Mouse (Mus musculus): ENCODE measurements around the gene Ly6f.
"Not testable (repeated sequence)": the region's sequence is repeated elsewhere in the genome, so short reads cannot be mapped to it uniquely, and the experiment has no call there.

The Ly6f gene

GRCm38 (mm10) chr15:75286512-75286911 lies 18.3 kb downstream of the Ly6f start:
- H3K27me3 ChIP-seq (ENCODE audit: control insufficient read depth, insufficient read depth, low read length, poor library complexity, severe bottlenecking); DNase-seq (ENCODE audit: low read depth, low spot score); H3K36me3 ChIP-seq (ENCODE audit: control insufficient read depth, insufficient read depth, low read length, poor library complexity, severe bottlenecking): not testable (repeated sequence)

DNA sequence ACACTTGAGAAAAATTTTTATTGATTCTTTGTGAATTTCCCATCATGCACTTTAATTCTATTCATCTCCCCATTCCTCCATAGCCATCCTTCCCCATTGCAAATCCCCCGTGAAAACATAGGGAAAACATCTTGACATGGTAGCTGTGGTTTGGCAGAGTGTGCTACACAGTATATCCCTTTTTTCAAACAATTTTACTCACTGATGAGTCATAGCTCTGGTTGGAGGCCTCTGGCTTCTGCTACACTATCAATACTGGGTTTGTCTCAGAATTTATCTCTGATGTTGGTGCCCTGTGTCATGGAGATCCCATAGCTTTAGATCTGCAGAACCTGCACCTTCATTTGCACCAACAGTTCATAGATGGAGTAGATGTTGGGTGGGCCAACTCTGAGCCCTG lies 24.2 kb downstream of the Ly6f start:
- 0 out of 2 replicates have a peak, but pooled peaks cover 2% of the 10 kb centered on the region for H3K27me3 ChIP-seq (ENCODE audit: control insufficient read depth, insufficient read depth, low read length, poor library complexity, severe bottlenecking)
- no peaks in the 10 kb centered on the region for H3K36me3 ChIP-seq (ENCODE audit: control insufficient read depth, insufficient read depth, low read length, poor library complexity, severe bottlenecking)
- DNase-seq (ENCODE audit: low read depth, low spot score), result no peak

DNA sequence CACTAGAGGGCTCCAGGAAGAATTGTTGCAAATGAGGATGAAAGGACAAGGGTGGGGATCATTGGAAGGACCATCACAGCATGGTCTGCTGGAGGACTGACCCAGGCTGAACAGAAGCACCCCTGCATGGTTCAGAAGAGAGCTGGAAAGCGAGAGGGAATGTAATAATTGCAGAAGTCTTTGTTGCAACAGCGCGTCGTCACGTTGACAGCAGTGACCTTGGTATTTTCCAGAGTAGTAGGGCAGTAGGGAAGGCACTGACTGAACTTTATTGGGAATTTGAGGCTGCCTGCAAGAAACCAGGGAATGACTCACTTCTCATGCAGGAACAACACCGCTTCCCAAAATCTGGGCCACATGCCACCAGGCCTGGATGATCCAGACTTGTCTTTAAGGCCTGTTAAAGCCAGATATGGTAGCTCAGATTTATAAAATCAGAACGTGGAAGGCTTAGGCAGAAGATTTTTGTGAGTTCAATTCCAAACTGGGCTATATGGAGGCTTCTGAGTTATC lies 25.7 kb downstream of the Ly6f start:
- no peaks in the 10 kb centered on the region for H3K36me3 ChIP-seq (ENCODE audit: control insufficient read depth, insufficient read depth, low read length, poor library complexity, severe bottlenecking)

GRCm38 (mm10) chr15:75306101-75306500 lies 37.9 kb downstream of the Ly6f start:
- no peak for DNase-seq (ENCODE audit: low read depth, low spot score)
- Histone ChIP-seq H3K36me3 (ENCODE audit: control insufficient read depth, insufficient read depth, low read length, poor library complexity, severe bottlenecking) (no peaks in the 10 kb centered on the region), H3K27me3 (ENCODE audit: control insufficient read depth, insufficient read depth, low read length, poor library complexity, severe bottlenecking) (no peaks in the 10 kb centered on the region)

More for the DNA sequence above, 25.7 kb downstream of the Ly6f start:
- DNase-seq (ENCODE audit: low read depth, low spot score), result no peak
- 0 out of 2 replicates have a peak, but pooled peaks cover 2% of the 10 kb centered on the region for H3K27me3 ChIP-seq (ENCODE audit: control insufficient read depth, insufficient read depth, low read length, poor library complexity, severe bottlenecking)

DNA sequence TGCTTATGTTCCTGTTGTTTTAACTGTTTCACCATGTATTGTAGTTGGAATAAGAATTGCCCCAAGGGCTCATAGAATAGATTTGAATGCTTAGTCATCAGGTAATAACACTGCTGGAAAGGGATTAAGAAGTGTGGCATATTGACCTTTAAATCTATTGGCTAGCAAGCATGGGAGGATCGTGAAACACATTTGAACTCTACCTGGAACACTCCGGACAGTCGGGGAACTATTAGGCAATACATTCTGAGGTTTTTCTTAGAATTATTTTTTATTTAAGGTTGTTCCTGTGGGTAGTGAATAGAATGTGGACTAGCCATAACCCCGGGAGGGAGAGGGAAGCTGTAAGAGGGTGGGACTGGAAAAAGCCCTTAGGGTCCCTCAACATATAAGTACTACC lies 41.0 kb downstream of the Ly6f start:
- no peak for DNase-seq (ENCODE audit: low read depth, low spot score)
- Histone ChIP-seq H3K27me3 (ENCODE audit: control insufficient read depth, insufficient read depth, low read length, poor library complexity, severe bottlenecking) (no peaks in the 10 kb centered on the region), H3K36me3 (ENCODE audit: control insufficient read depth, insufficient read depth, low read length, poor library complexity, severe bottlenecking) (no peaks in the 10 kb centered on the region)

GRCm38 (mm10) chr15:75309946-75310345 lies 41.7 kb downstream of the Ly6f start:
- DNase-seq (ENCODE audit: low read depth, low spot score), result no peak
- H3K27me3 ChIP-seq (ENCODE audit: control insufficient read depth, insufficient read depth, low read length, poor library complexity, severe bottlenecking), result no peaks in the 10 kb centered on the region
- no peaks in the 10 kb centered on the region for H3K36me3 ChIP-seq (ENCODE audit: control insufficient read depth, insufficient read depth, low read length, poor library complexity, severe bottlenecking)

- no peak for DNase-seq (ENCODE audit: low read depth, low spot score)
- H3K27me3 ChIP-seq (ENCODE audit: control insufficient read depth, insufficient read depth, low read length, poor library complexity, severe bottlenecking), result no peaks in the 10 kb centered on the region
- H3K36me3 ChIP-seq (ENCODE audit: control insufficient read depth, insufficient read depth, low read length, poor library complexity, severe bottlenecking), result no peaks in the 10 kb centered on the region
These were observed 46.2 kb downstream of the Ly6f start for GRCm38 (mm10) chr15:75314421-75314820.

DNA sequence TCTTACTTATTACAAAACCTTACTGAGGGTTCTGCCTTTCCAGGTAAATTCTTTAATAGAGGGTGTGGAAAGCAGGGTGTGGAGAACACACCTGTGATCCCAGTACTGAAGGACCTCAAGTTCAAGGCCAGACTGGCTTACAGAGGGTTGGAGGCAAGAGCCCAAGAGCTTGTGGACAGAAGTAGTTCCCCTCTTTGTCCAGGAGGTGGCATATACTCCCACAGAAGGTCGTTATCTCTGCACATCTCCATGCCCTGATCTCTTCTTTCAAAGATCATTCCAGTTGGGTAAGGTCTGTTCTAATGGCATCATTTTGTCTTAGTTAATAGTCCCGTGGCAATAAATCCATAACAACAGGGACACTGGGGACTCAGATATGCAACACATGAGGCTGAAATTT lies 49.0 kb downstream of the Ly6f start:
- no peaks in the 10 kb centered on the region for H3K27me3 ChIP-seq (ENCODE audit: control insufficient read depth, insufficient read depth, low read length, poor library complexity, severe bottlenecking)
- DNase-seq (ENCODE audit: low read depth, low spot score), result peak; percentile 10
- no peaks in the 10 kb centered on the region for H3K36me3 ChIP-seq (ENCODE audit: control insufficient read depth, insufficient read depth, low read length, poor library complexity, severe bottlenecking)

DNA sequence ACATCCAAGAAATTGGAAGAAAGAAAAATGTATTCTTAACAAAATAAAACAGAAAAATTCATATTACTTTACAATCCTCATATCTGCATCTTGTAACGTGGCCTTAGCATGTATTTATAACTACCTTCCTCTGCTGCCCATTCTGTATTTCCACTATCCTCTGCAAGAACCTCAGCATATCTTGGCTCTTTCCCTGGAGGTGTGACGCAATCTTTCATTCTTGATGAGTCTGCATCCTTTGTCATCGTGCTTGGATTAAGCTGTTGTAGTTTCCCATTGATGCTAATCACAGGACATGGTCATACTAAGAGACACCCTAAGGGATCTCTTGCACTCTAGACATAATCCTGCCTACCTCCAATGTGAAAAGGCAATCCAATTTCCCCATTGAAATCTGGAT lies 50.4 kb downstream of the Ly6f start:
- Histone ChIP-seq H3K36me3 (ENCODE audit: control insufficient read depth, insufficient read depth, low read length, poor library complexity, severe bottlenecking) (no peaks in the 10 kb centered on the region), H3K27me3 (ENCODE audit: control insufficient read depth, insufficient read depth, low read length, poor library complexity, severe bottlenecking) (no peaks in the 10 kb centered on the region)
- DNase-seq (ENCODE audit: low read depth, low spot score), result no peak

- no peak for DNase-seq (ENCODE audit: low read depth, low spot score)
- no peaks in the 10 kb centered on the region for H3K27me3 ChIP-seq (ENCODE audit: control insufficient read depth, insufficient read depth, low read length, poor library complexity, severe bottlenecking)
- H3K36me3 ChIP-seq (ENCODE audit: control insufficient read depth, insufficient read depth, low read length, poor library complexity, severe bottlenecking), result no peaks in the 10 kb centered on the region
These were observed 51.9 kb downstream of the Ly6f start for GRCm38 (mm10) chr15:75320104-75320503.
